Mouse (Mus musculus) neutrophil, adult 5-6 weeks (primary cell): ENCODE data around the gene Ttc21a. TPM values are rescaled to one million over a fixed set of nuclear protein-coding genes. Genes with fewer than 3 reads are reported as not detected.

ENCODE experiments used
- ATAC-seq: fragments of 151-379, 151-347 bp; 2 replicates; pipeline ENCODE4 v1.8.0; 2017; ENCODE audit warnings: mild to moderate bottlenecking, moderate TSS enrichment; ENCODE audit not compliant: insufficient number of reproducible peaks, poor library complexity, low FRiP score, severe bottlenecking; ENCODE audit errors: extremely low read depth
- total RNA-seq: library from RNA; stranded (forward); fragments of 200-1000 nt; gene quantifications from 2 replicates; pipeline ENCODE4 v1.2.3, GENCODE M21; 2017

The Ttc21a gene
- total RNA-seq, 1 experiment from 2014 or later = 0.35 TPM

DNA sequence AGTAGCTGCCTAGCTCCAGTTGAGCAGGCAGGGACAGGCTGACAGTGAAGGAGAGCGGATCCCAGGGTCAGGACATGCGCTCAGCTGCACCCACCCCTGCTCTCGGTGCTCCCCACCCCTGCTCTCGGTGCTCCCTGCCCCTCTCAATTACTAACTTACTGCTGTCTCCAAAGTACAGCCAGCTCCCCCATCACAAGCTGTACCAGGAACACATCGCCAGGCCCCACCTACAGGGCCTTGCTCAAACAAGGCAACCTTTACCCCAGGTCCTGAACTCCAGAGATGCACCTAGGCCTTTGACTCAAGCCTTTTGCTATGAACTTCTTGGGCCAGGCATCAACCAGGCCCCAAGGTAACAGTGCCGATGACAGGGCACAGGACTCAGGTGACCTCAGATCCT, 3.7 kb upstream of the Ttc21a start:
- no peak for ATAC-seq

DNA sequence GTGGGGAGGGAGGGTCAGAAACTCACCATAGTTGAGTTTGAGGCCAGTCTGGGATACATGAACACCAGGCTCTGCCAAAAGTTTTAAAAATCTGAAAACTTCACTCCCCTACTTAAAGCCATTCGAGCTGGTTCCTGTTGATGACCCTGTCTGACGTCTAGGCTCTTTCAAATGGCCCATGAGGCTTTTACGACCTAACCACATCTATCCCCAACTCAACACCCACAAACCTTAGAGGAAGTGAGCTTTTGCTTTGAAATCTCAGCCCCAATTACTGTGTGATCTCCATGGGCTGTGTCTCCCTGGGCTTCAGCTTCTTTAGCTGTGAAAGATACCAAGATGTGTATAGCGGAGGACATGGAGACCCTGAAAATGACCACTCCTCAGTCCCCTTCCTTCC, 1.1 kb downstream of the Ttc21a start:
- ATAC-seq = no peak

- ATAC-seq = no peak
Measured at GRCm38 (mm10) chr9:119939646-119940045, 2.2 kb downstream of the Ttc21a start.

DNA sequence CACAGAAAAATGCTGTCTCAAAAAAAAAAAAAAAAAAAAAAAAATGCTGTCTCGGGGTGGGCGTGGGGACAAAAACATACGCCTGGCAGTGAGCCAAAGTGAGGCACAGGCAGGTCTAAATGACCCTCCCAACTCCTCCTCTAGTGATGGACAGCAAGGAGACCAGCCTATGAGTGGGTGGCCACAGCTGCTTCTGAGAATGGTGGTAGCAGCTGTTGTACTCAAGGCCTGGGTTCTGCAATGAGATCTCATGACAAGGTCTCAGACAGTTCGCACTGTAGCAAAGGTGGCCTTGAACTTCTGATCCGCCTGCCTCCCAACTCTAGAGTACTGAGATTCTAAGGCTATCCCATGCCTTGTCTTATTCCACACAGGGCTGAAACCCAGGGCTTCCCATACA, 4.0 kb downstream of the Ttc21a start:
- no peak for ATAC-seq

- no peak for ATAC-seq
Measured at GRCm38 (mm10) chr9:119941861-119942260, 4.5 kb downstream of the Ttc21a start.

DNA sequence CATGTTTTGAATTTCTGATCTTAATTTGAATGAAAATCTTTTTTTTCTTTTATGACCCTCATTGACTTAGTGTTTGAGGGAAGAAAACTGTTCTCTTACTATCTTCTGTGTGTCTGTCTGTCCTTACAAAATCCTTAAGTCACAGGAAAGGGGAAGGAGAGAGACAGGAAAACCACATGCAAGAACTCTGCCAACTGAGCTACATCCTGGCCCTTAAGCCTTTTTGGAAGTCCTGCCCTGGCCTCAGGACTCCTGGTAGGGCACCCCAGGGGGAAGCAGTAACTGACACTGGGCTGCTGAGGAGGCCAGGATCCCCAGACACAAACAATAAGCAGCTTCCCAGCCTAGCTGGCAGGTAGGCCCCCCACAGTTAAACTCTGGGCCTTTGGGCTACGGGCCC, 5.9 kb downstream of the Ttc21a start:
- ATAC-seq = no peak

DNA sequence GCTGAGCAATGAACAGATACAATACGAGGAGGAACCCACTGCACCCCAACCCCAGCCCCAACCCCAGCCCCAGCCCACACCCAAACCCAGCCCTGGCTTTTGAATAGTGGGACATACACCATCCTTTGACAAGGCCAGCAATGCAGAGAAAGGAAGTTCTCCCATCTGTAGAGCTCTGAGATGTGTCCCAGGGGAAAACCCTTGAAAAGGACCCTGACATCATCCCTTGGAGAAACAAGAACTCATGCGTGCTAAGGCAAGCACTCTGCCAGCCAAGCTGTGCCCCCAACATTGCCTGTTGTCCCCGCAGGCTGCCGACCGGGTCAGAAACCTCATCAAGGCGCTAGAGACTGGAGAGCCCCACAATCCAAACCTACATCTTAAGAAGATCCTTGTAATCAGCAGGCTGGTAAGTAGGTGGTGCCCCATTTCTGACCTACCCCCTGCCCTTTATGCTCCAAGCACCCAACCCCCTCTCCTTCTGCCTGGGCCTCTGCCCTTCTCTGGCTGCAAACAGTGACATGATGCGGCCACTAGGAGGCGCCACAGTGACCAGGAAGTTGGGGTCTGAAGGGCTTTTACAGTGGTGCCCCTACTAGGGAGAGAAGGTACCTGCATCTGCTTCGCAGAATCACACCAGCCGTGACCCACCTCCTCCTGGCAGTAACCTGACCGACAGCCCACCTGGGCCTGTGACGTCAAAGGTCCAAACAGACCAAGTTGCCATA, 7.9 kb downstream of the Ttc21a start:
- no peak for ATAC-seq

DNA sequence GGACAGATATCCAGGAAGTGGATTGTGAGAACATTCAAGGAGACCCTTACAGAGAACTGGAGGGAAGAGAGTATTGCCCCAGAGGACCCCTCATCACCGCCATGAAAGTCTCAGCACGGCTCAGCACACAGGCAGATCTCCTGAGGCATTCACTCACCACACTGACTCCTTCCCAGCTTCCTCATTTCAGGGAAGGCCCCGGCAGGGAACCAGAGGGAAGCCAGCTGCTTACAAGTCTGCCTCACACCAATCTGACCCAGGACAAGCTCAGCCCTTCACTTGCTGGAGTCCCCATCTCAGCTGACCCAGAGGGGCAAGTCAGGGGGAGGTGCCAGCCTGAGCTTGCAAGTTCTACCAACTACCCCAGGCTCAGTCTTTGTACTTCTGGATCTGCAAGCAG, 11.4 kb downstream of the Ttc21a start:
- no peak for ATAC-seq

- ATAC-seq = no peak
Measured at GRCm38 (mm10) chr9:119950434-119950833, 13.0 kb downstream of the Ttc21a start.

DNA sequence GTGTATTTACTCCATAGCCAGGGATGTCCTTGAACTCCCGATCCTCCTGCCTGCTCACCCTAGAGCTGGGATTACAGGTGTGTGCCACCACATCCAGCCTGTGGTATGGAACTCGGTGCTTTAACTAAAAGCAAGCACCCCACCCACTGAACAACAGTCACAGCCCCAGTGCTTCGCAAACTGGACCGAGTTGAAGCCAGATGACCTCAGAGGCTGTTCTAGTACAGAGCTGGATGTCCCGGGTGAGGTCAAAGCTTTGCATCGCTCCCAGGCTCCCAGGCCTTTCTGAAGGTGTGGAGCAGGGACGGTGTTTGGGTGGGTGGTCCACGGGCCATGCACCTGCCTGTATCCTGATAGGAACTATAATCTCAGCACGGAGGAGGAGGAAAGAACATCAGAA, 14.0 kb downstream of the Ttc21a start:
- ATAC-seq = no peak

DNA sequence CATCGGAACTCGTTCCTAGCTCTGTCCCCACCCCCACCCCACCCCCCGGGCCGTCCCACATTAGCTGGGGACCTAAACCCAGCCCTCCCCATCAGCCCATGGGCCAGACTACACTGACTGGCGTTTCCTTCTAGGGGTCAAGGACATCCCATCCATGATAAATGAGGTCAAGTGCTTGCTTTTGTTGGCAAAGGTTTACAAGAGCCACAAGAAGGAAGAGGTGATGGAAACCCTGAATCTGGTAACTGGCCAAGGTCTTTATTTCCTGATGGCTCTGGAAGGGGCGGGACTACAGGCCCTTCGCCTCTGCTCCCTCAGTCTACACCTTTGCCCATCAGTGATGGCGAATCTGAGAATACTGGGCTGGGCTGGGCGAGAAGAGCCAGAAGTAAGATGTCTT, 21.4 kb downstream of the Ttc21a start:
- no peak for ATAC-seq

GRCm38 (mm10) chr9:119962216-119962615, 24.8 kb downstream of the Ttc21a start:
- no peak for ATAC-seq

GRCm38 (mm10) chr9:119962987-119963667, 25.7 kb downstream of the Ttc21a start:
- ATAC-seq = peak; percentile 77

- no peak for ATAC-seq
Measured at GRCm38 (mm10) chr9:119964206-119964605, 26.8 kb downstream of the Ttc21a start.

- ATAC-seq = no peak
Measured at GRCm38 (mm10) chr9:119965186-119965585, 27.8 kb downstream of the Ttc21a start.

GRCm38 (mm10) chr9:119966221-119966910, 29.0 kb downstream of the Ttc21a start:
- ATAC-seq = no peak

- ATAC-seq = no peak
Measured at GRCm38 (mm10) chr9:119969811-119970210, 32.4 kb downstream of the Ttc21a start.

GRCm38 (mm10) chr9:119970221-119970620, 32.8 kb downstream of the Ttc21a start:
- no peak for ATAC-seq

- ATAC-seq = no peak
Measured at GRCm38 (mm10) chr9:119970763-119971656, 33.6 kb downstream of the Ttc21a start.
